Comparison of ENCODE assay signal across 1 mouse cellular context in the genomic region with DNA sequence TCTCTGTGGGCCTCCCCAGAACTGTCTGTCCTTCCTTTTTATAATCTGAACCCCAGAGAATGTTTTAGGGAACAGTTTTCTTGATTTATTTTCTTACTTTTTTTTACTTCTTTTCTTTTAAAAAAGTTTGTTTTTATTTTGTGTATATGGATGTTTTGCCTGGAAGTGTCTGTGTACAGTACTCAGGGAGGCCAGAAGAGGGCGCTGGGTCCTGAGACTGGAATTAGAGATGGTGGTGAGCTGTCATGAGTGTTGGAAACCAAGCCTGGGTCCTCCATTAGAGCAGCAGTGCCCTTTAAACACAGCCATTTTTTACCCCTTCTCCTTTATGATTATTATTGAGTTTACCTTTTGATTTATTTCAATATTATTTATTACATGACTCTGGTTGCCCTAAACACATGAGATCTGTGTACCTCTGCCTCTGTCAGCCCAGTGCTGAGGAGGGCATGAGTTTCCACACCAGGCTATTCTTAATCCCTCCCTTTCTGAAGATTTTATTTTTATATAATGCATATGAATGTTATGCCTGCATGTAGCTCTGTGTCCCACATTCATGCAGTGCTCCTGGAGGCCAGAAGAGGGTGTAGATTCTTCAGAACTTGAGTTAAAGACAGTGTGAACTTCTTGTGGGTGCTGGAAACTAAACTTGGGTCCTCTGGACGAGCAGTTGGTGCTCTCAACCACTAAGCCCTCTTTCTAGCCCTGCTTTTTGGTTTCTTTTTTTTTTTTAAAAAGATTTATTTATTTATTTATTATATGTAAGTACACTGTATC.
TF ChIP-seq lines count a peak whose summit lies in the region.

No protein-coding gene starts in this region.

TF ChIP-seq in ES-E14, 5 proteins besides CTCF, POLR2A, EP300 and RAD21:
- TF ChIP-seq ZC3H11A (IDR thresholded peaks at IDR 0.05; ENCODE audit: borderline replicate concordance, low read depth, low read length) = peak; percentile 27; the same call in 1 of the 2 replicates
- TF ChIP-seq CHD2 (IDR thresholded peaks at IDR 0.05; ENCODE audit: low read depth, low read length) = no peak
